Mouse (Mus musculus): ENCODE results near the gene Fstl4.

DNA sequence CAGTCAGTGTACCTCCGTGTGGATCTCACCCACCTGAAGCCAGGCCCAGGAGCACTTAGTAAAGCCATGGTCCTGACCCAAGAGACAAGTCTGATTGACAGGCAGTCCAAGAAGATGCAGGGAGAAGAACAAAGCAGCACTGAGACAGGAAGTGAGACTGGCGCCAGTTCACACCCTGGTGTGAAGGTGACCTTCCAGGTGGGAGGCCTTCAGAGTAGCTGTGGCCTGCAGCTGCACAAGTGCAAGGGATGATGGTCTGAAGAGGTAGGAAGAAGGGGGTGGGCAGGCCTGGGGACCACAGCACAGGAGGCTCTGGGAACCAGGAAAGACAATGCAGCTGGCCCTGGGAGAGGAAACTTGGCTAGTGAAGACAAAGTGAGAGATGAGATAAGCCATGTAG is 351.9 kb downstream of the Fstl4 start:
- TF ChIP-seq POLR2A (IDR thresholded peaks at IDR 0.05; ENCODE audit: control insufficient read depth, extremely low read depth, insufficient read depth, low read length, poor library complexity), result no peak
- TF ChIP-seq CTCF (IDR thresholded peaks at IDR 0.05; ENCODE audit: borderline replicate concordance, control insufficient read depth, extremely low read depth, insufficient read depth, low read length, poor library complexity), result no peak

All from thymus, adult 2 months (tissue).